Mouse (Mus musculus) induced T-regulatory cell, adult 2 months (primary cell): ENCODE measurements around the gene Sec23a.
"Not testable (repeated sequence)": the region's sequence is repeated elsewhere in the genome, so short reads cannot be mapped to it uniquely, and the experiment has no call there.

Source experiments
- DNase-seq: peaks from one replicate; pipeline ENCODE4 v3.0.0-alpha.2; 2012; ENCODE audit warnings: low read depth

Gene Sec23a

GRCm38 (mm10) chr12:59011844-59012709, at the start of gene Sec23a:
Sec23a (minus strand) TSS chr12:59012017.
- DNase-seq = peak; percentile 99

GRCm38 (mm10) chr12:59060993-59061595, 49.3 kb upstream of the Sec23a start, which contains the start of gene Trappc6b:
Trappc6b (minus strand) TSS chr12:59061472.
- DNase-seq = peak; percentile 86

- DNase-seq = no peak
Observed at GRCm38 (mm10) chr12:59060322-59060721, 48.5 kb upstream of the Sec23a start.

GRCm38 (mm10) chr12:59058242-59058641, 46.4 kb upstream of the Sec23a start:
- not testable (repeated sequence) for DNase-seq

GRCm38 (mm10) chr12:59056222-59056621, 44.4 kb upstream of the Sec23a start:
- no peak for DNase-seq

GRCm38 (mm10) chr12:59055196-59055850, 43.5 kb upstream of the Sec23a start:
- DNase-seq = peak; percentile 73

- DNase-seq = no peak
Observed at GRCm38 (mm10) chr12:59053976-59054375, 42.2 kb upstream of the Sec23a start.

GRCm38 (mm10) chr12:59053166-59053565, 41.3 kb upstream of the Sec23a start:
- DNase-seq = no peak

GRCm38 (mm10) chr12:59052470-59052869, 40.7 kb upstream of the Sec23a start:
- DNase-seq = no peak

GRCm38 (mm10) chr12:59040851-59041250, 29.0 kb upstream of the Sec23a start:
- DNase-seq = no peak

- DNase-seq = peak; percentile 68
Observed at GRCm38 (mm10) chr12:59039971-59040844, 28.4 kb upstream of the Sec23a start.

- no peak for DNase-seq
Observed at GRCm38 (mm10) chr12:59039162-59039970, 27.5 kb upstream of the Sec23a start.

GRCm38 (mm10) chr12:59032101-59032500, 20.3 kb upstream of the Sec23a start:
- DNase-seq = peak; percentile 72

GRCm38 (mm10) chr12:59021306-59021705, 9.5 kb upstream of the Sec23a start:
- peak; percentile 73 for DNase-seq

GRCm38 (mm10) chr12:59019891-59020290, 8.1 kb upstream of the Sec23a start:
- no peak for DNase-seq

- DNase-seq = no peak
Observed at GRCm38 (mm10) chr12:59017970-59018369, 6.2 kb upstream of the Sec23a start.

GRCm38 (mm10) chr12:59013234-59013633, 1.4 kb upstream of the Sec23a start, which contains the start of gene Gemin2:
Gemin2 (plus strand) TSS chr12:59013393.
- peak; percentile 95 for DNase-seq

GRCm38 (mm10) chr12:59012710-59013091, 884 bp upstream of the Sec23a start:
- DNase-seq = no peak

- no peak for DNase-seq
Observed at GRCm38 (mm10) chr12:59011275-59011843, 458 bp downstream of the Sec23a start.

- DNase-seq = peak; percentile 70
Observed at GRCm38 (mm10) chr12:59010482-59010881, 1.3 kb downstream of the Sec23a start.
